Mouse (Mus musculus) embryonic fibroblast, embryonic 13.5 days (primary cell): Measurements from ENCODE around the gene Nipsnap1.

ENCODE experiments used
- CTCF ChIP-seq: IDR thresholded peaks from 2 replicates; pipeline ENCODE4 v1.5.1; 2011; ENCODE audit warnings: mild to moderate bottlenecking, control low read depth, low read length, moderate library complexity, borderline replicate concordance; ENCODE audit not compliant: insufficient read depth
- POLR2A ChIP-seq: IDR thresholded peaks from 2 replicates; pipeline ENCODE4 v1.6.1; 2011; ENCODE audit warnings: low read depth, mild to moderate bottlenecking, control low read depth, low read length, moderate library complexity

- no peak for TF ChIP-seq CTCF
- TF ChIP-seq POLR2A = no peak
These were observed 11.7 kb upstream of the Nipsnap1 start for GRCm38 (mm10) chr11:4861816-4862604.
